Mouse (Mus musculus): ENCODE measurements around the gene Yy1.

Gene Yy1

DNA sequence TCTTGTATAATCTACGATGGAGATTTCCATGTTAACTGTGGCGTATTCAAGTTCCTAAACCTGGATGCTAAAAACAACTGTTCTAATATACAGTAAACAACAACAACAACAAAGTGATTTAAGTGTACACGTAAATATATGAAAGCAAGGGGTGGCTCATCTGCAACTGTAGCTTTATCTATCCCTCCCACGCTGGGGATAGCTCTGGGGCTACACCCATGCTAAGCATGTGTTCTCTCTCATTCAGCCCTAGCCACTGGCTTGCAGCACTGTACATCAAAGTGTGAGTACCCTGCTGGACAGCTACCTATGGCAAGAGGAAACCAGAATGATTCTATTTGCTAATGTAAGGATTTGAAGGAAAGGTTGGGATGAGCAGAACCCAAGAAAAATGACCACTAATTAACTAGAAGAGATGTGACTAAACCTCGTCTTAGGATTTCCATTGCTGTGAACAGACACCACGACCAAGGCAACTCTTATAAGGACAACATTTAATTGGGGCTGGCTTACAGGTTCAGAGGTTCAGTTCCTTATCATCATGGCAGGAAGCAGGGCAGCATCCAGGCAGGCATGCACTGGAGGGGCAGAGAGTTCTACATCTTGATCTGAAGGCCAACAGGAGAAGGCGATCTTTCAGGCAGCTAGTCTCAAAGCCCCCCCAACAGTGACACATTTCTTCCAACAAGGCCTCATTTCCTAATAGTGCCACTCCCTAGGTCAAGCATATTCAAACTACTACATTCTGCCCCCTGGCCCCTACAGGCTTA lies 12.5 kb upstream of the Yy1 start:
- DNase-seq: no peak

DNA sequence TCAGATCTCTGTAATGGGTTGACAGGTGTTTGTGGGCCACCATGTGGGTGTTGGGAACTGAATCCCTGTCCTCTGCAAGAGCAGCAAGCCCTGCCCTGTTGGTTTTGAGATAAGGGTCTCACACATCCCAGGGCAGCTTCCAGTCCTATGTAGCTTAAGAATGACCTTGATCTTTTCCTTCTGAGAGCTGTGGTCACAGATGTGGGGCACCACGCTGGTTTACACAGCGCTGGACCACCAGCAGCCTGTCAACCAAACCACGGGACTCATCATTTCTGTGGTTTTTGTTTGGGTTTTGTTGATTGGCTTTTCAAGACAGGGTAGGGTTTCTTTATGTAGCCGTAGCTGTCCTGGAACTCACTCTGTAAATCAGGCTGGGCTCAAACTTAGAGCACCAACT lies 7.6 kb upstream of the Yy1 start:
- DNase-seq: no peak

DNA sequence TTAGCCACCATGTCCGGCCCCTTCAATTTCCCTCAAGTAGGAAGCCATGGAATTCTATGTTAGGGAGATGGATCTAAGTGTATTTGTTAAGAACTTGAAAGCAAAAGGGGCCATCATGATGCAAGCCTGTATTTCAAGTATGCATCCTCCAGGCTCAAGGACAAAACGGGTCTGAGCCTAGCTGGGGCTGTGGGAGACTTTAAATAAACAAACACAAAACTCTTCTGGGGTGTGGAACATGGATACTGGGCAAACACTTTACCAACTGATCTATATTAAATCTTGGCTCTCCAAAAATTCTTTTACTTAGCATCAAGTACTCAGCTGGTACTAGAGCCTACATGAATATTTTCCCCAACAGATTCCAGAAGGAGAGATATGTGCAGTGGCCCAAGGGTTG lies 5.4 kb upstream of the Yy1 start:
- DNase-seq: no peak

DNA sequence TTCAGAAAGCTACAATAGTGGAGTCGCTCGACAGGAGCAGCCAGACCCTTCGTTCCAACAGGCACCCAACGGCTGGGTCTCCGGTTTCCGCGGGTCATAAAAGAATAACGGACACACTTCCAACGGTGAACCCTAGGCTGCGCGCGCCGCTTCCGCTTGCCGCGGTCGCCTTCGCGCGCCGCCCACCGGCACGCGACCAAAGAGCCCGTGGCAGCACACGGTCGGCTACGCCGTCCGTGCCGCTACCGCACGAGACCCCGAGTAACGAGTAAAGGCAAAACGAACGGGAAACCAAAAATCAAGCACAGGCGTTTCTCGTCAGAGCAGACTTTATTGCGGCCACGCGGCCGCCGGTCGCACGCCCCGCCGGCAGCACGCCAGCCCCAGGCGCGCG lies 624 bp upstream of the Yy1 start:
- peak; percentile 87 for DNase-seq

DNA sequence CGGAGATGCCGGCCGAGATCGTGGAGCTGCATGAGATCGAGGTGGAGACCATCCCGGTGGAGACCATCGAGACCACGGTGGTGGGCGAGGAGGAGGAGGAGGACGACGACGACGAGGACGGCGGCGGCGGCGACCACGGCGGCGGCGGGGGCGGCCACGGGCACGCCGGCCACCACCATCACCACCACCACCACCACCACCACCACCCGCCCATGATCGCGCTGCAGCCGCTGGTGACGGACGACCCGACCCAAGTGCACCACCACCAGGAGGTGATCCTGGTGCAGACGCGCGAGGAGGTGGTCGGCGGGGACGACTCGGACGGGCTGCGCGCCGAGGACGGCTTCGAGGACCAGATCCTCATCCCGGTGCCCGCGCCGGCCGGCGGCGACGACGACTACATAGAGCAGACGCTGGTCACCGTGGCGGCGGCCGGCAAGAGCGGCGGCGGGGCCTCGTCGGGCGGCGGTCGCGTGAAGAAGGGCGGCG lies 724 bp downstream of the Yy1 start:
- DNase-seq: peak; percentile 47

DNA sequence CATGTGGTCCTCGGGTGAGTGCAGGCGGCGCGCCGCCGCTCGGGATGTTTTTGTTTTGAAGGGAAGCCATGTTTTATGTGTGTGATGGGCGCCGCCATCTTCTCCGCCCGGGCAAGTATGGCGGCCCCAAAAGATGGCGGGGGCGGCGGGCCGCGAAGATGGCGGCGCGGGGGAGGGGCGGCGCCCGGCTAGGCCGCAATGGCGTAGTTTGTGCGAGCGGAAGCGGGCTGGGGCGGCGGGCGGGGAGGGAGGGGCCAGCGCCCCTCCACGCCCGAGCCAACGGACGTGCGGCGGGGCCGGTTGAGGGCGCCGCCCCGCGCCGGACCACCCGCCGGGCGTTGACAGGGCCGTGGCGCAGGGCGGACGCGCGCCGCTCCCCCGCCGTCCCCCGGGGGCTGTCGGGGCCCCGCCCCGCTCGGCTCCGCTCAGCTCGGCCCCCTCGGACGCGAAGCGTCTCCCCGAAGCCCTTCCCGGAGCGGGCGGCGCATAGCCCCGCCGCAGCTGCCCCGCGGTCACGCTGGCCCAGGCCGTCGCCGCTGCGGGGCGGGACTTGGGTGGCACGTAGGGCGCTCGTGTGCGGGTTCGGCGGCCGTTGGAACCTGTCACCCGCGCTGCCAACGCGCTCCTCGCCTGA lies 1.4 kb downstream of the Yy1 start:
- peak; percentile 82 for DNase-seq

DNA sequence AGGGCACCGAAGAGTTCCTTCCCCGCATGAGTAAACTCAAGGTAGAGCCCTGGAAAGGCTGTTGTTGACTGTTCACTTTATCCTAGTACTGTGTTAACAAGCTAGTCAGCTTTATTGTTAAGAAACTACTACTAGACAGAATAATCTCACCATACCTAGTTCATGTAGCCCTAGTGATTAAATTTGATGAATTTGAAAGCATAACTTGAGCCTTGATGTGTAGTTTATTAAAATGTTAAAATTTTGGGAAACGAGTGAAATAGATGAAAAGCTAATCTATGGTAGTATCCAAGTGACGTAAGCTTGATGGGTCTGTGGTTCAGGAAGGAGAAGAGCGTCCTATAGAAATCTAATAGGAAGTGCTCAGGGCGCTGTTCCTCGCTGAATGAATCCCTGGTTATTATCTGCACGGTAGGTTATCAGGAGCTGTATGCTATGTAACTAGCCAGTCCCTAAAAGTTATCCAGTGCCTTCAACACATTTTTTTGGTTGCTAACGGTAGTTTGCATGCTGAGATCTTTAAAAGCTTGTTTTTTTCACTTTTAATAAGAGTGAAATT lies 2.3 kb downstream of the Yy1 start:
- no peak for DNase-seq

DNA sequence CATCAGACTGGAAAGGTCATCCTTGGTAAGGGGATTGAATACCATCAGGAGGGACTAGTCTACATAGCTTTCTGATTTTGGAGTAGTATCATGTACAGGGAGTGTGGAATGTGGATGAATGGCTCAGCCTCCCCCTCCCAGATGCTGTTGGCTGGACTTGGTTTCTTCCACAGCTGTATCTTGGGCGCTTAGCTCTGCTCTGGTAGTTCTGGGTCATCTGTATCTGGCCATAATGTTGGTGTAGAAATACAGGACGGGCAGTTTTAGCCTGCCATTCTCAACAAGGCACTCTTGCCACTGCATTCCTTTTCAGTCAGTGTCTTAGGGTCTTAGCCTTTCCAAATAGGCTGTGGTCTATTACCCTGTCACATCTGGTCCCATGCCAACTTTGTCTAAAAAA lies 8.8 kb downstream of the Yy1 start:
- DNase-seq: no peak

DNA sequence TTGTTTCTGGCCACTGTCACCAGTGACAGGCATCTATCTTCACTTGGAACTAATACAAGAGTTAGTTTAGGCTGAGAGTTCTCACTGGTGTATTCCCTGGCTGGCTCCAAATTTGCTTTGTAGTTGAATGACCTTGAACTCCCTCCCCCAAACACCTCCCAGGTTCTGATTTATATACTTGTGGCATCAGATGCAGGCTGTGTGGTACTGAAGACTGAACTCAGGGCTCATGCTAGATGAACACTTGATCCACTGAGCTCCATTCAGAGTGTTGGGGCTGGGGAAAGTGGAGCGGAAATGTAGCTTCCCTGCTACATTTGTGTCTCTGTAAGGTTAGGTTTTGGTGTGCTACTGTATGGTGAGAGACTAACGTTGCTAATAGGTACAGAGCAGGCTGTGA lies 11.6 kb downstream of the Yy1 start:
- DNase-seq: no peak

DNA sequence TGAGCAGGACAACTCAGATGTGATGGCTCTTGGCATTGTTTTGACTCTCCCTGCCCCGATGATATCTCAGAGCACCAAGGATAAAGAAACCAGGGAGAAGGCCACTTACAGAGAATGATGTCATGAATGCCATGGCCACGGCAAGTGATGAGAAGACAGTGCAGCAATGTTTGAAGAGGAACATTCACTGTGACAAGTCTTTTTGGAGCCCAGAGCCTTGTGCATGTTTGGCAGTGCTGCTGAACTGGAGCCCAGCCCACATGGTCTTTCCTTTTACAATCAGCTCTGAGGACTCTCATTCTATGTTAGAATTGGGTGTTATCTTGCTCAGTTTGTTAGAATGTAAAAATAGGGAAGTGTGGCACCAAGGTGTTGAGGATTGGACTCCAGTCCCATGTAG lies 15.7 kb downstream of the Yy1 start:
- no peak for DNase-seq

DNA sequence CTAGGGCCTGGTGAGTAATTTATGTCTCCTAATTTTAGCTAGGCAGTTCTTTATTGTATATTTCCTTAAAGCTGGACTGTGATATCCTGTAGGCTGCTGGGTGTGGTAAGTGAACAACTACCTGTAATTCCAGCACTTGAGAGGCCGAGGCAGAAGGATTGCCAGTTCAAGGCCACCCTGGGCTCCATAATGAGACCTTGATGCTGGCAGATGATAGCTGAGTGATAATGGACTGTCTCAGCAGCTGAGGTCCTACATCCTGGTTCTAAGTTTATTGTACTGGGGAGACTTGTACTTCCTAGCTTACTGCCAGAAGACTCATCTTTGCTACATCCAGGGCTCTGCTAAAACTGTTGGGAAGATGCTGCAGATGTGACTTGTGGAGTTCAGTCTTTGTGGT lies 17.0 kb downstream of the Yy1 start:
- DNase-seq: no peak

DNA sequence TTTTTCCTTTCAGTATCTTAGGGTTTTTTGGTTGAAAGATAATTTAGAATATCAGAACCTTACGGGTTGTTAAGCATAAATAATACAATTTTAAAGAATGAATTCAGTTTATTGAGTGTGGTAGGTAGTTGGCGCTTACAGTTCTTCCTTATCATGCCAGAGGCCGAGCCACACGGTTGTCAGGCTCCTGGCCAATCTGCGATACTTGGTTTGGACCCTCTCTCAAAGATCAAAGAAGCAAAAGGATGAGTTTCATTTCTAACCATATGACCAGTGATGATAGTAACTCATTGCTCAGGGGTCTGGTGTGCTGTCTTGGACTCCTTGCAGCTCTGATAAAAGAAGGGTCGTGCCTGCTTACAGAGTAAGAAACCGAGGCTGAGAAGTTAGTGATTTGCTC lies 17.5 kb downstream of the Yy1 start:
- no peak for DNase-seq

DNA sequence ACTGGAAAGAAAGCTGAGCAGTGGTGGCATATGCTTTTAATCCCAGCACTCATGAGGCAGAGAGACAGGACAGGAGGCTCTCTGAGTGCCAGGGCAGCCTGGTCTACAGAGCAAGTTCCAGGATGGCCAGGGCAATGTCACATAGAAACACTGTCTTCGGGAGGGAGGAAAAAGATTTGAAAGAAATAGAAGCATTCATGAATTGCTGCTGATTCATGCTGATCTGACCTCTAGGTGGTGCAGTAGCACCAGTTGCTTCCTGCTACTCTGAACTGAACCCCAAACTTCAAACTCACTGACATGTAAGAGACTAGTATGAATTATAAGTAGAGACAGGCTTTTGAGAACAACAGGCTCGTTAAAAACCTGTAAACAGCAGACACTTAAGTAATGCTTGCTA lies 18.4 kb downstream of the Yy1 start:
- DNase-seq: no peak

DNA sequence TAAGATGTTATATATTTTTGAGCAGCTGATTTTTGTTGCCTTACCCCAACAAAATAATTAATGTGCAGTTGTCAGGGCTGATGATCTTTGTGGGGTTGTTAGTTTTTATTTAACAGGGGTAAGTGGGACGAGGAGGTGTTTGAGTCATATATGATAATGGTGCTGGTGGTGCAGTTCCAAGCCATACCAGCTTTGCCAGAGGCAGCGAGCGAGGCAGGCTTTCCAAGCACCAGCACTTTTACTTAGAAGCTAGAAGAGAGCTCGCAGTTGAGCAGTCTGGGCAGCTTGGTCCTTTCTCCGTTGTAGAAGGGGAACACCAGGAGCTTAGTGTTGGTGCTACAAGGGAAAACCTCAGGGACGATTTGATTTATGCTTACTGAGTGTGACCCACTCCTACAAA lies 19.7 kb downstream of the Yy1 start:
- DNase-seq: no peak

DNA sequence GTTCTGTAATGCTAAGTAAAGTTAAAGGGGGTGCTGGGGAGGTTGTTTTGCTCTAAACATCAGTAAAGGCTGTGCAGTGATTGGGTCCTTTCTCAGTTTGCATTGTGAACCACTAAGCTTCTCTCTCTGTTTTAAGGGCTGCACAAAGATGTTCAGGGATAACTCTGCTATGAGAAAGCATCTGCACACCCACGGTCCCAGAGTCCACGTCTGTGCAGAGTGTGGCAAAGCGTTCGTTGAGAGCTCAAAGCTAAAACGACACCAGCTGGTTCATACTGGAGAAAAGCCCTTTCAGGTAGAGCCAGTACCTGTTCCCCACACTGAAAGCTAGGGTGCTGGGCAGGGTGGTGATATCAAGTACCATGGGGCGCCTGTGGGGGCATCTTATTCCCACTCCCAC lies 21.7 kb downstream of the Yy1 start:
- no peak for DNase-seq

DNA sequence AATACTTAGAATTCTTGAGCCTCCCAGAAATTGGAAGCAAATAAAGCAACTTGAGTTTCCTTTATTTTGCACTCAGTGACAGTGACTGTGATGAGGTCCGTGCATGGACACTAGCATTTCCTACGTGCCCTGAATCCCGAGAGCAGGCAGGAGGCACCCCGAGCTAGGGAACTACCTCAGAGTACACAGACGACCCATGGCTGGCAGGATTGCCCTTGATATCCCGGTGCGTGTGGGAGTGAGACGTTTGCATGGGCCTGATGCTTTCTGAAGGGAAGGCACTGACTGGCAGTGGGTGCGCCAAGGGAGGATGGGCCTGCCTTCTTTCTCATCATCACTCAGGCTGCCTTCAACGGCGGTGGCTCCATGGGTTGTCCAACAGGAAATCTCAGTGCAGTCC lies 23.8 kb downstream of the Yy1 start:
- DNase-seq: no peak

DNA sequence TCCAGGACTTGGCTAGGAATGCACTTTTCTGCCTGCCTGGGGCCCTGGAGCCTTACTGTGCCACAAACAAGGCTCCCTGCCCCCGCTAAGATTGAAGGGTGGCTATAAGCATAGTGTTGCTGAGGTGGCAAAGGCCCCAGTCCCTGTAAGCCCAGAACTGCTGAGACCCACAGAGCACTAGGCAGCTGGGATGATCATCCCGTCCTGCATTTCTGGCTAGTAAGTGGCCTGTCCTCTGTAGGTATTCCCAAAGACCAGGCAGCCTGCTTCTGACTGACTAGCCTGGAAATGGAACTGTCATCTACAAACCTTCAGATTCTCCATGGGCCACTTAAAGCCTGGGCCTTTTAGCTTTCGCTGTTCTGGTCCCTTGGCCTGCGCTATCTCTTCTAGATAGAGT lies 27.7 kb downstream of the Yy1 start:
- DNase-seq: no peak

DNA sequence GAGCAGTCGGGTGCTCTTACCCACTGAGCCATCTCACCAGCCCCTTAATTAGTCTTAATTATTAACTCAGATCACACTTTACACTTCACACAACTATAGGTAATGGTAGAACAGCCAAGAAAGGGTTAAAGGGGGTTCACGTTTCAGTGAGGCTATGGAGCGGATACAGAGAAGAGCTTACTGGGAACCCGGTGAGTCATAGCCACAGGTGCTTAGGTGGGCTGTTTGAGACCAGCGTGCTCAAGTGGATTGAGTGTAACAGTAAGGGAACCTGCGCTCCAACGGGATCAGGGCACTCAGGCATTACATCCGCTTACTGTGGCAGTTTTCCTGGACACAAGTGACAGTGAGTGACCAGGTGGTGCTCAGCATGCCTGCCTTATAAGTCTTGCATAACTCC lies 30.3 kb downstream of the Yy1 start:
- DNase-seq: no peak

DNA sequence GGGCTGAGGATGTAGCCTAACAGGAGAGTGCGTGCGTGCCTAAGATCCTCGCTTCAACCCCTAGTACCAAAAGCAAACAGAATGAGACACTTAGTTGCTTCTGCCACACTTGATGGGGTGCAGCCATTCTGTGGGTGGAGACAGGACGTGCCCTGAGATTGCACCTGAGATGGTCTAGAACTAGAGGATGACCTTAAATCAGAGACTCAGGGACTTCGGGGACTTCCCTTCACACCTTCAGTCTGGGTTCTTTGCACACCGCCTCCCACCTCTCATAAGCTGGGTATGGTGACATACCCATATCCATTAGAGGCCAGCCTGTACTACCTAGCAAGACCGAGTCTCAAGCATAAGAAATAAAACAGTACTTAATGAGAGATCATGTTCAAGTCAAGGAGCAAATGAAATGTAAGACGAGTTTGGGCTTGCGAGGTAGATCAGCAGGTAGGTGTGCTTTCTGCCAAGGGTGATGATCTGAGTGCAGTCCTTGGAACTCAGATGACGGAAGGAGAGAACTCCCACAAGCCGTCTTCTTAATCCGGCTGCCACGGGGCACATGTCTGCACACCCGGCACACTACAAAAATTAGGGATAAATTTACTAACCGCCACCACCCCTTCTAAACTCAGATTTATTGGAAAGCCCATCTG lies 31.6 kb downstream of the Yy1 start:
- no peak for DNase-seq

DNA sequence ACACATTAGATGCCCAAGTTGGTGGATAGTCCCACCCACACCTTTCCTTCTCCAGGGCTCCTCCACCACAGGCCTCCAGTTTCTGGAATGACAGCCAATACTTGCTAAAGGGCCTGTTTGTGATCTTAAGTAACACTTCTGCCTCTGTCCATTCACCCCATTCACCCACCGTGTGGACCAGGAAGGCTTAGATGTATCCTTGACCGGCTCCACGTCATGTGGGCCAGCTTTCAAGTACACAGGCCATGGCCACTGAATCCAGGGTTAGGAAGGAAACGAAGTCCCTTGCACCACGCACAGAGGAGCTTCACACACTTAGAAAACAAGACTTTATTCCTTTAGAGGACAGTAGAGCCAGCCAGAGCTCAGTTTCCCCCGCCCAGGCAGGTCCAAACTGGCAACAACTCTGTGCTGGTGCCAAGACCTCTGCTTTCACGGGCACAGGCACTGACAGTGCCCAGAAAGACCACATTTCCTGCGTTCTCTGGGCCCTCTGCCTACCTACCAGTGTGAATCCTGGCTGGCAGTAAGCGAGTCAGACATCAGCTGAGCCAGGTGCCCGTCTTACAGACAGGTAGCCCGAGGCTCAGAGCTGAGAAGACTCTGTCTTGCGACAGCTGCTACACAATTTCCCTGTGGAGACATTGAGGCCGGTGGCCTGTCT lies 32.9 kb downstream of the Yy1 start:
- no peak for DNase-seq

DNA sequence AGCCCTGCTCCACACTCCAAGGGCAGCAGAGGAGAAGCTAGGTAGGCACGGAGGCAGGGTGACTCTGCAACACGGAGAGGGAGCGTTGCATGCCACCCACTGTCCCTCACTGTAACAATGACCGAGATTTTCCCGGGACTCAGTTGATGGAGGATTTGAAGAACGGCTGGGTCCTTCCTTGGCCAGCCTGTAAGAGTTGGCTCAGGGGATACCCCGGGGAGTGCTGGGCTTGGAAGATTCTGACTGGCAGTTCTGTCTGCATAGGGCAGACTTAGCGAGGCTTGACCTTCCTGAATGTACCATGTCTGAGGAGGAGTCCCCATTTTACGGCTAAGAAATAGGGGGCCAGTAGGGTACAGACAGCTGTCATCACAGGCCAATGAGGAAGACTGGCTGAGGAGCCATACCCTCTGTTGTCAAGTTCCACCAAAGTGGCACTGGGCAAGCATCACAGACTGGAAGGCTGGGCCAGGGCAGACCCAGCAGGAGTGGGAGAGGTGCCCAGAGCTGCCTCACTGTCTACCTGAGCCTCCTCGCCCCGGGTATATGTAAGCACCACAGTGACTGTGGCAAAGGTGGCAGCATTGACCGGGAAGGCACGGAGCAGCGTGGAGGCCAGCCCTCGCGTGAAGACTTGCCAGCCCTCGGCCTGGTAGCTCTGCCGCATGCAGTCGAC lies 33.6 kb downstream of the Yy1 start:
- no peak for DNase-seq

DNA sequence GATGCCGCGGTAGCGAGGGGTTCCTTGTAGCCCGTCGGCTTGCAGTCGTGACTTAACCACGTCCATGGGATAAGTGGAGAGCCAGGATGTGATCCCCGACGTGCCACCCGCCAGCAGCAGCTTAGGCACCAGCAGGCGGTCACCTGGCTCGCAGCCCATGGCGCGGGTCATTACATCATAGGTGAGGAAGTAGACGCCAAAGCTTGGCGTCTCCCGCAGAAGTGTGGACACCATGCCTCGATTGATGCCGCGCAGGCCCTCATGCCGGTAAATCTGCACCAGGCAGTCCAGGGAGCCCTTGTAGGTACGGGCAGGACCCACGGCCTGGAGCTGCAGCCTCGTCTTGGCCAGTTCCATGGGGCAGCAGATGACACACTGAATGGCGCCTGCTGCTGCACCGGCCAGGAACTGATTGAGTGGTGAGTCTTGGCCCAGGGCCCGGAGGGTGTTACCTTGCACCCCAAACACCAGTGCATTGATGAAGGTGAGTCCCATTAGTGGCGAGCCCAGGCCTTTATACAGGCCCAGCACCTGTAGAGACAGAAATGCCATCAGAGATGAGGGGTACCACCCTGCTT lies 34.3 kb downstream of the Yy1 start:
- no peak for DNase-seq

DNA sequence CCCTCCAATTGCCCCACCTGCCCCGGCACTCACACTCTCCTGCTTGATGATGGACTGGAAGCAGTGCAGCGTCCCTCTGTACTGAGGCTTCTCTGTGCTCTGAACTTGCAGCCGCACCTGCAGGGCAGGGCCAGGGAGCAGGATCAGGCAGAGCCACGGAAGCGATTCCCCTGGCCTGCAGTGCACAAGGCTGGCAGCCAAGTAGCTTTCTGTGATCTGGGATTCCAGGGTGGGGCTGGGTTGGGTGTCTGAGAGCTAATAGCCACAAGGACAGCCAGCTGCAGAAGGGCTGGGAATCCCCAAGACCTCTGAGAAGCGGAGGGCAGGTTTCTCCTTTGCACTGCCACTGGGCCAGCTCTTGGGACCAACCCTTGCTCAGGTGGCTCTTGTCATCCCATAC lies 34.9 kb downstream of the Yy1 start:
- DNase-seq: no peak

All from right cerebral cortex, postnatal 14 days (tissue).